Mouse (Mus musculus) brown adipose tissue, adult 24 weeks (tissue): ENCODE data around the gene Derl3. TPM values are rescaled to one million over a fixed set of nuclear protein-coding genes. Genes with fewer than 3 reads are reported as not detected.
A peak's percentile ranks its signal among the peaks of the same experiment; 100 is the strongest.
"Not testable (repeated sequence)": the region's sequence is repeated elsewhere in the genome, so short reads cannot be mapped to it uniquely, and the experiment has no call there.

Source experiments
- H3K27ac ChIP-seq: fragments of 200-500 bp; replicated peaks from 2 replicates; pipeline ENCODE4 v1.5.1; 2012; ENCODE audit warnings: low read depth, mild to moderate bottlenecking, low read length
- H3K4me1 ChIP-seq: fragments of 200-500 bp; 2 replicates; pipeline ENCODE4 v1.6.1; 2012; ENCODE audit warnings: low read length, mixed read lengths; ENCODE audit not compliant: control insufficient read depth, insufficient read depth, insufficient read length
- H3K4me3 ChIP-seq: fragments of 200-500 bp; 2 replicates; pipeline ENCODE4 v1.5.1; 2012; ENCODE audit warnings: low read depth, mild to moderate bottlenecking, low read length, moderate library complexity; ENCODE audit not compliant: insufficient read depth
- polyA plus RNA-seq: library from polyadenylated mRNA; stranded (reverse); fragments of >200 nt; gene quantifications from 2 replicates; pipeline ENCODE4 v1.2.4, GENCODE M21; 2012; ENCODE audit not compliant: missing spikeins, insufficient read depth, insufficient read length

The Derl3 gene
- not detected in 2 replicates for polyA plus RNA-seq

DNA sequence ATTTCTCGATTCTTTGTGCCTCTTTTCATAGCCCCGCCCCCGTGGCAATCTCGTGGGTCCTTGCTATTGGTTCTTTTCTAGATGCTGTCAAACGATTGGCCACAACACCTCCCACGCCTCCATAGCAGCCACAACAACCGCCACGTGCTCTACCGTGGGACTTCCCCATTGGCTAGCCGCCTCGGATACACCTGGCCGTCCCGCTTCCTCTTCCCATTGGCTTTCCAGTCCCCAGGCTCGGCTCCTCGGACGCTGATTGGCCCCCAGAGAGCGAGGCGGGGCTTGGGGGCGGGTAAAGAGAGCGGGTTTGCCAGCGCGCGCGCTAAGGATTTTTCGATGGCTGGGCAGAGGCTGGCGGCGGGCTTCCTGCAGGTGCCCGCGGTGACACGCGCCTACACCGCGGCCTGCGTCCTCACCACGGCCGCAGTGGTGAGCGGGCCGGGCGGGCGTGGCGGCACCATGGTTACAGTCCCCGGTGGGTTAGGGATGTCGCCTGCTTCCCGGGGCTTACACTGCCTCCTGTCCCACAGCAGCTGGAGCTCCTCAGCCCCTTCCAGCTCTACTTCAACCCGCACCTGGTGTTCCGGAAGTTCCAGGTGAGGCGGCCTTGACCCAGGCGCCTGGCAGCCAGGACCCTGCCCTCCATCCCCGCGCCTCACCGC is at the start of gene Derl3:
Gene Derl3 (plus strand): TSS at position 325 of the 662 bp plus-strand sequence.
- Histone ChIP-seq H3K4me3 (peak within 1 kb of the TSS; percentile 45), H3K4me1 (peaks cover 7% of the 10 kb centered on the region; the same call in 1 of the 2 replicates), H3K27ac (no peak within 1 kb of the TSS)

DNA sequence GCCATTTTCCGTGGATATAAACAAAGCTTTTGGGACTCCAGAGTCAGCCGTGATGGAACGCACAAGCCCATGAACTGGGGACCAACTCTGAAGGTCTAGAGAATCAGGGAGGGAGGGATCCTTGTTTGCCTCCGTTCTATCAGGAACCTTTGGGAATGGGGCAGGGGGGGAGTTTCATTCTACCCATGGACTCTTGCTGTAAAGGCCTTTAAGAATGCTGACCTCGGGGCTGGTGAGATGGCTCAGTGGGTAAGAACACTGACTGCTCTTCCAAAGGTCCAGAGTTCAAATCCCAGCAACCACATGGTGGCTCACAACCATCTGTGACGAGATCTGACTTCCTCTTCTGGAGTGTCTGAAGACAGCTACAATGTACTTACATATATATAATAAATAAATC is 49.3 kb upstream of the Derl3 start:
- Histone ChIP-seq H3K4me1 (peaks cover 10% of the 10 kb centered on the region; the same call in 1 of the 2 replicates), H3K27ac (peak overlapping the region; percentile 64)
- H3K4me3 ChIP-seq = not testable (repeated sequence)

DNA sequence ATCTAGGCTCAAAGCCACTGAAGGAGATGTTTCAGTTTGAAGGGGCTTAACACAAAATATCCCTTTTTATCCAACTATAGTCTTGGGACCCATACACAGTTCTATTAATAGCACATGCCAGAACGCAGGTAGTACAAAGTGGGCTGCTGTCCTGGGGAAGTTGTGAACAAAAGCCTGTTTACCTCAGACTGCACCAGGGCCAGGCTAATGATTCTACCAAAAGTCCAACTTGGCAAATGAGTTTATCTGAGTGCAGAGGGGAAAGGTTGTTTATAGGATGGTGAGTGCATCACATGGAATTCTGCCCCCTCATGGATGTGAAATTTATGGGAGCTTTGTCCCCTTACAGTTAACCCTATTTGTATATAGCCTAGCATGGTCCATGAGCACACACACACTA is 48.4 kb upstream of the Derl3 start:
- H3K4me1 ChIP-seq = peaks cover 10% of the 10 kb centered on the region; the same call in 1 of the 2 replicates
- no peak overlapping the region for H3K4me3 ChIP-seq
- peak overlapping the region; percentile 99 for H3K27ac ChIP-seq

- Histone ChIP-seq H3K4me3 (no peak overlapping the region), H3K4me1 (peaks cover 10% of the 10 kb centered on the region; the same call in 1 of the 2 replicates), H3K27ac (peak overlapping the region; percentile 54)
Observed at GRCm38 (mm10) chr10:75845306-75845930, 47.8 kb upstream of the Derl3 start.

- H3K4me3 ChIP-seq = no peak overlapping the region
- peaks cover 6% of the 10 kb centered on the region; the same call in 1 of the 2 replicates for H3K4me1 ChIP-seq
- H3K27ac ChIP-seq = no peak overlapping the region
Observed at GRCm38 (mm10) chr10:75848382-75848781, 44.8 kb upstream of the Derl3 start.

DNA sequence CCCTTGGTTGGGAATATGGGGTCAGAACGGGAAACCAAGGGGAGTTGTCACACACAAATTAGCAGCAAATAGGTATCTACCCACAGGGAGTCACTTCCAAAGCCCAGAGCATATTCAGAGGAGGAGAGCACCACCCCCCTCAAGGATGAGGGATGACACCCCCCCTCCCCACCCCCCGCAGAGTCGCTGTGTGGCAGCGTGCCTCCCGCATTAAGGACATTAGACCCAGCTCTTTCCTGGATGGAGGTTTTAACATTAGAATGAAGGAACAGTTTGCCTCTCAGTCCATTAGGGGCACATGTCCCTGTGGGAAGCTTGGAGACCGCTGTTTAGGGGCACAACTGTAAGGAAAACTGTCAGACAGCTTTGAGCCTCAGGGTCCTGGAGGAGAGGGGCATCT is 42.1 kb upstream of the Derl3 start:
- Histone ChIP-seq H3K4me3 (no peak overlapping the region), H3K4me1 (no peaks in the 10 kb centered on the region), H3K27ac (no peak overlapping the region)

DNA sequence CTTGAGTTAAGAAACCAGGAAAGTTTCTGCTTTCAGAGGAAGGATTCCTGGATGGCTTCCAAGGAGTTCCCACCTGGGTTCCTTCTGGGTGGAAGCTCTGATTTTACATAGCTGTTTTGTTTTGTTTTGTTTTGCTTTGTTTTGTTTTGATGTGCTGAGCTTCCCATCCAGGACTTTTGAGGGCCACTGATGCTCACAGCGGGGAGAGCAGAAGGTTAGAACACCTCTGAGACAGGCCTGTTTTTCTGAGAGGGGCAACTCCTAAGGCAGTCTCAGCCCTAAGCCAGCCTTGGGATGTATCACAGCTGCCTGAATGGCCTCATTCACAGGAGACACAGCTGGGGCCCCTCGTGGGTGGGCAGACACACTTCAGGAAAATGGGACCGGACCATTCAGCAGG is 41.5 kb upstream of the Derl3 start:
- no peak overlapping the region for H3K4me3 ChIP-seq
- H3K27ac ChIP-seq = no peak overlapping the region
- no peaks in the 10 kb centered on the region for H3K4me1 ChIP-seq

- Histone ChIP-seq H3K4me3 (no peak overlapping the region), H3K4me1 (no peaks in the 10 kb centered on the region), H3K27ac (no peak overlapping the region)
Observed at GRCm38 (mm10) chr10:75852539-75853125, 40.6 kb upstream of the Derl3 start.

DNA sequence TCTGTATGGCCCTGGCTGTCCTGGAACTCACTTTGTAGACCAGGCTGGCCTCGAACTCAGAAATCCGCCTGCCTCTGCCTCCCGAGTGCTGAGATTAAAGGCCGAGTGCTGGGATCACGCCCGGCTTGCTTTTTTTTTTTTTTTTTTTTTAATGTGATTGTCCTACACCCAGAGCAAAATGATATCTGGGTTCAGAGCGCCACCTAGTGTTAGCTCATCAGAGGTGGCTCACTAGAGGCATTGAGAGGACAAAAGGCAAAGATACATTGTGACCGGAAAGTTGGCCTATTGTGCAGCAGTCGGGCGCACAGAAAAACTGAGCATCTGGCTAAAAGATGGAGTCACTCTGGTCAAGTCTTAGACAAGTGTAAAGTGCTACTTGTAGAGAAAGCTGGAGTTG is 39.8 kb upstream of the Derl3 start:
- H3K4me1 ChIP-seq = no peaks in the 10 kb centered on the region
- H3K4me3 ChIP-seq = no peak overlapping the region
- H3K27ac ChIP-seq = no peak overlapping the region

- no peak overlapping the region for H3K27ac ChIP-seq
- no peak overlapping the region for H3K4me3 ChIP-seq
Observed at GRCm38 (mm10) chr10:75854096-75854495, 39.1 kb upstream of the Derl3 start.

GRCm38 (mm10) chr10:75854791-75855190 is 38.4 kb upstream of the Derl3 start:
- Histone ChIP-seq H3K4me1 (no peaks in the 10 kb centered on the region), H3K27ac (no peak overlapping the region), H3K4me3 (no peak overlapping the region)

More at GRCm38 (mm10) chr10:75854096-75854495, 39.1 kb upstream of the Derl3 start:
- H3K4me1 ChIP-seq = no peaks in the 10 kb centered on the region

DNA sequence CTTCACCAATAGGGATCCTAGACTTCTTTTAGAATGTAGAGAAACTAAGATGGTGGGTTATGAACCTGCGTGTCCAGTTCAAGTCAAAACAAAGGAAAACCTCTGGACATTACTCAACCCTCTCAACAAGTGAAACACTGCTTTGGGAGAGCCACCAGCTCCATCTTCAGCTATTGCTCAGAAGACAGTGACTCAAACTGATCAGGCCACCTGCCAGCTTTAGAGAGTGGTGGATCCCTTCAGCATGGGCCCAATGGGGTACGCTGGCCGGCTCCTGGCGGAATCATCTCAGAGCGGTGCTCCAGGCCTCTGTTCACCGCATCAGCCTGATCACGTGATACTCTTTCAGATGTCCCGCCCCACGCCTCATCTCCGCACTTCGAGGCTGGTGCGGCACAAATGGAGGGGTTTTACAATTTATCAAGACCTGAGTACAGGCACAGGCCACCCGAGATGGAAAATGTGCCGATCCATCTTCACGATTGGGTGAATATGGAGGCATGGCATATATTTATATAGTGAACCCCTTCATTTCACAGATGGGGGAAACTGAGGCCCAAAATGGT is 37.7 kb upstream of the Derl3 start:
- Histone ChIP-seq H3K4me3 (no peak overlapping the region), H3K27ac (no peak overlapping the region), H3K4me1 (no peaks in the 10 kb centered on the region)

- Histone ChIP-seq H3K4me3 (no peak overlapping the region), H3K27ac (no peak overlapping the region), H3K4me1 (no peaks in the 10 kb centered on the region)
Observed at GRCm38 (mm10) chr10:75856155-75856907, 36.9 kb upstream of the Derl3 start.

- Histone ChIP-seq H3K27ac (no peak overlapping the region), H3K4me3 (no peak overlapping the region), H3K4me1 (no peaks in the 10 kb centered on the region)
Observed at GRCm38 (mm10) chr10:75856976-75857375, 36.2 kb upstream of the Derl3 start.

GRCm38 (mm10) chr10:75857598-75857997 is 35.6 kb upstream of the Derl3 start:
- no peak overlapping the region for H3K27ac ChIP-seq
- H3K4me1 ChIP-seq = no peaks in the 10 kb centered on the region
- H3K4me3 ChIP-seq = no peak overlapping the region
